Mouse (Mus musculus): ENCODE measurements around the gene Rps26.

Gene Rps26

DNA sequence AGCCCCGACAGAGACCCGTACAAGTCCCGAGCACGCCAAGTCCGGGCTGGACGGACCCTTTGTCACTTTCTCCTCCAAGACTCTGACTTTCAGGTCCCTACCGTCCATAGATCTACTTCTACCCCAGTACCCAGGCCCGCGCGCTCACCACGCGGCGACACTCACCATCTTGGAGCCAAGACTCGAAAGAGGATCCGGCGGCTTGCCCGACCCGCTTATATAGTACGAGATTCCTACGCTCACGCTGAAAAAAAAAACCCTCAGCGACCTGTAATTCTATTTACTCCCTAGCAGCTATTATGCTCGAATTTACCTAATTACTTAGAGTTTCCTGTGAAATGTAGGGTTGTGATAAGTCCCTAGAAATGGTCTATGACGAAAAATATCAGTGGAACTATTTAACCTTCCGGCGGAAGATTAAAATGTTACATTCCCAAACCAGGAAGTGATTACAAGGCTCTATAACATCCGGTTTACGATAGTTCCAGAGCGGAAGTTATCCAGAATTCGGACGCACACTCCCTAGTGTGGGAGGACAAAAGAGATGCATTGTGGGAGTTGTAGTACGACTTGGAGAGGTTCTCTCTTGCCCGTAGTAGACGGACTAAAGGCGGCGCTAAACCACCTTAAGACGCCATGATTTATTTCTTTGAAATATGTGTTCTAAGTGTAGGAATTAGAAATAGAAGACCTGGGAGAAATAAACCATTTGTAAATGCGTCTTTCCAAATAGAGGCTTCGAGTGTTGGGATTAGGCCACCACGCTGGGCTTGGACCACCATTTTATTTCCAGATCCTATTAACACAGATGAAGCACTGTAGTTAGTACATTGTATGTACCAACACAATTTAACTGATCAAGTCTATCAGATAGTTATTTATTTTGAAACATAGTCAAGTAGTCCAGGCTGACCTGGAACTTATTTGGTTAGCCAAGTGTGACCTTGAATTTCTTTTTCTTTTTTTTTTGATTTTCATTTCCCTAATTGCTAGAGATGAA lies at the start of gene Rps26:
Gene Rps26 (minus strand): TSS at position 437 of the 1,000 bp plus-strand sequence.
- peak; percentile 70 to 91 for DNase-seq

DNA sequence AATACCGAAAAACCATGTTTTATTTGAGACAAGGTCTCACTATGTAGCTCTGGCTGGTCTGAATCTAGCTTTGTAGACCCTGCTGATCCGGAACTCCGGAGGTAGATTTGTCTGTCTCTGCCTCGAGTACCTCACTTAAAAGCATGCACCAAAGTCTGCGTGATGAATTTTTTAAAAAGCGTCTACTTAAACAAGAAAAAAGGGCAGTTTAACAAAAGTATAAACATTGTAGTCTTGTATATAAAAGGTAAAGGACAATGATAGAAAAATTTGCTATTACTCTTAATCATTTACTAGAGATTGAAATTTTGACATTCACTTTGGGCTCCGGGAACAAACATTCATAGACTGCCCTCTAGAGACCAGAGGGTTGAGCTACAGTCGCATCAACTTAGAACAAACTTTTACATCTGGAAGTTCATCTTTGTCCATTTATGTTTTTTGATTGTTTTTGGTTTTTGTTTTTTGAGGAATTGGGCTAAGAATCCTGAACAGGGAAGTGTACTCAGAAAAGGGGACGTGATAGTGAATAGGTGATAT lies 48.0 kb upstream of the Rps26 start:
- no peak for DNase-seq

DNA sequence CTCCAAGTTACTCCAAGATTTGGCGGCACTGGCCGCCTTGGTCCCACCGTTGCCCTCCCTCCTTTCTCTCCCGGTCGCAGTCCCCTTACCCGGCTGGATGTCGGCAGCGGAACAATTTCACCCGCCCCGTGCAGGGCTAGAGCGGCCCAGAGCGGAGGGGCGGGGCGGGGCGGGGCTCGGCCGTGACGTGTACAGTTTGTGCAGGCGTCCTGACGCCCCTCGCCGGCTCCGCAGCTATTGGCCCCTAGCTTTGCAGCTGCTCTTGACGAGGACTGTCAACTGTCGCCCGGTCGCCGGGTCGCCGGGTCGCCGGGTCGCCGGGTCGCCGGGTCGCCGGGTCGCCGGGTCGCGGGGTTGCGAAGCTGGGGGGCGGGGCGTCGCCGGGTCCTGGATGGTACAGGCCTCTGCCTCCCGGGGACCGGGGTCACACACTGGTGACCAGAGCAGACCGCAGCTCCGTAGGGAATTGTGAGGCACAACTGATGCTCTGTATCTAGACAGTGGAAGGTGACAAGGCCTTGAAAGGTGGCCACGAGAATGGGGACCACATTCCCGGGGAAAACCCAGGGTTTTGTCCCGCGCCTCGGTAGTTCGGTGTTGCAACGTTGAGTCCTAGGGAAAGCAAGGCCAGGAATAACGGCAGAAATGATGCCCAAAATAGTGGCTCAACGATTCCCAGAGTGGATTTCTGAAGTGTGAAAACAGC lies 47.4 kb upstream of the Rps26 start, which contains the start of gene Suox:
Gene Suox (minus strand): TSS at position 311 of the 706 bp plus-strand sequence.
- peak; percentile 83 to 87 for DNase-seq

DNA sequence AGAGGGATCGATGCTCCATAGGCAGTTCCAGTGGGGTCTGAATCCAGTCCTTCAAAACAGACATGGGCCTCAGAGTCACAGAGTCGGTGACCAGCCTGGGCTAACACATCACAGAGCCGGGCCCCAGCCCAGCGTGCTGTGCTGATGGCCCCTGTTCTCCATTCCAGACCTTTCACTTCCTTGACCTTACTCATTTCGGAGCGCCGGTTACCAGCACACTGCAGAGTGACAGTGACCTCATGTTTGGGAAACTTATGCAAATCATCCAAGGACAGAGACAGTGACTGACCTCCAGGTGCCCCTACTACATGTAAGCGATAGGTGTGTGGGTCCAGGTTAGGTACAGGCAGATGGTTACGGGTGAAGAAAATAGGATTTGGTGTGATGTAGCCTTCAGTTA lies 44.6 kb upstream of the Rps26 start:
- no peak for DNase-seq

DNA sequence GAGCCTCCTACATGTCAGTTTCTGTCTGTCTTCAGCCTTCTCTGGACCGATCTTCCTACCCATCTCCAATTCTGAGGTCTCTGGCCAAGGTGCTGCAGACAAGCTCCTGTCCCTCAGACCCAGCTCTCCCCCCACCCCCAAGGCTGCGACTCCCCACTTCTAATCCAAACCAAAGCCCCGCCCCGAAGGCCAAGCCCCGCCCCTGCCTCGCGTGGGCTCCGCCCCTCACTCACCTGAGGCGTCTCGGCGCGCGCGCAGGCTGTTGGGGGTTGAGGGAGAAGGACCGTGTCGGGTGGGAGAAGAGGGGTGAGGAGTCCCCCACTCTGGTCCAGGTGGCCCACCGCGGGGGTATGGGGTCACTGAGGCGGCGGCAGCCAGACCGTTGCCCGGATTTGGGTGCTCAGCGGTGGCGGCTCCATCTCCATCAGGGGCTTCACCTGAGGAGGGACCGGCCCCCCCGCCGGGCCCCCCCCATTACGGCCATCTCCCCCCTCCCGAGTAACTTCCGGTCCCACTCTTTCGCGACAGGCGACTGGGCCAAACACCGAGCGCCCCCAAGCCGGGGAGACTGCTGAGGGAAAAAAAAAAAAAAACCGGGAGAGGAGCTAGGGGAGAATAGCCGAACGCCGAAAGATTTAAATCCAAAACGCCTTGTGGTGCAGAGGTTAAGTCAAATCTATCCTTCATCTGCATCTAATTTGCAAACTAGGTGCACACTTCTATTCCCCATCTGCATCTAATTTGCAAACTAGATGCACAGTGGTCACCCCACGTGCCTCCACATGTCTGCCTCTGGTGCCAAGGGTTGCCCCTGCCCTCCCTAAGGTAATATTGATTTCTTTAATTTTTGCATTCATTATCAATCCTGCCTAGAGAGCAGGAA lies 42.5 kb upstream of the Rps26 start:
- DNase-seq: peak; percentile 31 to 42

DNA sequence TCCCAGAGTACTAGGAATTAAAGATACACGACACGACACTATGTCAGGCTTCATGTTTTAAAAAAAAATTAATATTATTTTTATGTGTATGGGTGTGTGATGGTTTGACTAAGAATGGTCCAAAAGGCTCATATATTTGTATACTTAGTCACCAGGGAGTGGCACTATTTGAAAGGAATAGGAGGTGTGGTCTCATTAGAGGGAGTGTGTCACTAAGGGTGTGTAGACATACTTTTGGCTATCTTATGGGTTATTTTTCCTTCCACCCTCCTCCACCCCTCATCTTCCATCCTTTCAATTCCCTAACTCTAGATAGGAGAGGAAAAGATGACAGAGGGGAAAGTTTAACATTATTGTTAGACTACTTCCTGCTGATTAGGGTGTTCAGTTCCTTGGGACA lies 39.3 kb upstream of the Rps26 start:
- DNase-seq: no peak

DNA sequence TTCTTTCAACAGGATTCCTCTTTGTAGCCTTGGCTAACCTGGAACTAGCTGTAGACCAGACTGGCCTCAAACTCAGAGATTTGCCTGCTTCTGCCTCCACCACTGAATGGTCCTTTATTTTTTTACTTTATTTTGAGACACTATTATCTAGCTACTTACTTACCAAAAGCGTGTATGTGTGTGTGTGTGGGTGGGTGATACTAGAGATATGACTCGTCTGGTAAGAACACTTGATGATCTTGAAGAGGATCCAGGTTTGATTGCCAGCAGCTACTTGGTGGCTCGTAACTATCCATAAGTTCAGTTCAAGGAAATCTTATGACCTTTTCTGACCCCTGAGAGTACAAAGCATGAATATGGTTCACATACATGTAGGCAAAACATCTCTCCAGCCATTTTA lies 38.8 kb upstream of the Rps26 start:
- no peak for DNase-seq

DNA sequence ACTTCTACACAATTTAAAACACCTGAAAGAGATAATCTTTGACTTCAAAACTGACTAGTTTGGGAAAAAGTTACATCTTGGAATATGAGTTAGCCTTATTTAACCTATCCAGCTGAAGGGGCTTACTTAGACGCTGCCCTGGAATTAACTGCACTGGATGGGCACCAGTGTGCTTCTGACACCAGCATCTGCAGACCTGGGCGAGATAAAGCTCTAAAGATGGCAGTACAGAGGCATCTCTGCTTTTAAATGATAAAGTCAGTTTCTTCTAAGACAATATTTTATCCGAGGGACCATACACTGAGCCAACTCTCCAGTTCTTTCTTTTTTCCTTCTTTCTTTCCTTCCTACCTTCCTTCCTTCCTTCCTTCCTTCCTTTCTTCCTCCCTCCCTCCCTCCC lies 38.3 kb upstream of the Rps26 start:
- DNase-seq: no peak

DNA sequence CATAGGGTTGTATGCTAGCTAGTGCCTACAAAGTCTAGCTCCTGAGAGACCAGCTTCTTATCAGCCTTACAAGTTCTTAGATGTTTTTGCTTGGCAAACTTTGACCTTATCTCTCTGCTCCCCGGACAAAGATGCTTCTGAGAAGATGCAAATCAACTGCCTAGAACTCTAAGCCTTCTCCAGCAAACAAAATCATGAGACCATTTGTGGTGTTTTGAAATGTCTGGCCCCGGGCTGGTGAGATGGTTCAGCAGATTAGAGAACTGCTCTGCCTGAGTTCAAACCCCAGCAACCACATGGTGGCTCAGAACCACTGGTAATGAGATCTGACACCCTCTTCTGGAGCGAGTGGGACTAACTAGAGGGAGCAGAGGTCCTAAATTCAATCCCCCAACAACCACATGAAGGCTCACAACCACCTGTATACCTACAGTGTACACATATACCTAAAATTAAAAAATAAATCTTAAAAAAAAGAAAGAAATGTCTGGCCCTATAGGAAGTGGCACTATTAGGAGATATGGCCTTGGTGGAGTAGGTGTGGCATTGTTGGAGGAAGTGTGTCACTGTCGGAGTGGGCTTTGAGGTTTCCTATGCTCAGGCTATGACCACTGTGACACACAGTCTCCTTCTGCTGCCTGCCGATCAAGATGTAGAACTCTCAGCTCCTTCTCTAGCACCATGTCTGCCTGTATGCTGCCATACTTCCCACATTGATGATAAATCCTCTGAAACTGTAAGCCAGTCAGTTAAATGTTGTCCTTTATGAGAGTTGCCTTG lies 37.1 kb upstream of the Rps26 start:
- DNase-seq: no peak

DNA sequence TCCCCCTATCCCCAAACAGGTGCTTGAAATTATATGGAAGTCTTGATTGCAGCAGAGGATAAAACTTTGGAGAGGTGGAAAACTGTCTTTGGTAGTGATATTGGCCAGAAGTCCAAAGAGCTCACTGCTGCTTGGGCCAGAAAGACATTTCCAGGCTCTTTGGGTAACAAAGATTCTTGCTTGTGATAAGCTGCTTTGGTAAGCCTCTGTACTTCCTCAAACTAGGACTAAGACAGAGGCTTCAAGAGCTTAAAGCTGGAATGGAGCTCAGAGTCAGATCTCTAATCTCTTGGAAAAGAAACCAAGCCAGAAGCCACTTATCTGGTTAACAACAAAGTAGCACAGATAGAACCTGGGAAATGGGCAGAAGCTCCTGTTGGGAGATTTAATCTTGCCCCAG lies 35.9 kb upstream of the Rps26 start:
- no peak for DNase-seq

DNA sequence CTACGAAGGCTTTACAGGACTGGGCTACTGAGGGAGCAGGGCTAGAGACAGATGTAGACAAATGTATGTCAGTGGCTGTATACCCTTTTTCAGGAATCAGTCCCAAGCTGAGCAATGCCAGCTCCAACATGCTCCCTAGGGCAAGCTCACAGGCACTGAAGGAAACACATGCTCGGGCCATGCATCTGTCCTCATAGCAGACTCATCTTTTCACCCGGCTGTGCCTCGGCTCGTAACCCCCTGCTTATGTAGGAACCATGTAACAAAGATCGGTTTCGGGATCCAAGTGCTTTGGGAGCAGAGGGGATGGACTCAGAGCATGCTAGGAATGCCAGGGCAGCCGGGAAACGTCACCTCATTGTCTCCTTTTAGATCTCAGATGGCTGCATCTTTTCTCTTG lies 32.9 kb upstream of the Rps26 start:
- no peak for DNase-seq

DNA sequence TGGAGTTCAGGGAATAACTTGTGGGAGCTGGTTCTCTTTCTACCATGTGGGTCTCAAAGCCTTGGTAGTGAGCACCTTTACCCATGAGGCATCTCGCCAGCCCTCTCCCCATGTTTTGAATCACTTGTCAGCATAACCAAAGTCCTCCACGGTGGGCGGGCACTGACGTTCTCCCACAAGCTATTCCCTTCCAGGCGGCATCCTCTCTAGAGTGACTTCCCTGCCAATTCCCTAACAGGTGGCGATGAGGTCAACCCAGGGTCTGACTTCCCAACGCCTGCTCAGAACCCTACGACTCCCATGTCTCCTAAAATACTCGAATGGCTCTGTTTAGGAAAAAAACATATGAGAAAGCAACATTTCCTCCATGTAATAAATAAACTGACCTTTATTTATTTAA lies 31.3 kb upstream of the Rps26 start:
- DNase-seq: no peak

DNA sequence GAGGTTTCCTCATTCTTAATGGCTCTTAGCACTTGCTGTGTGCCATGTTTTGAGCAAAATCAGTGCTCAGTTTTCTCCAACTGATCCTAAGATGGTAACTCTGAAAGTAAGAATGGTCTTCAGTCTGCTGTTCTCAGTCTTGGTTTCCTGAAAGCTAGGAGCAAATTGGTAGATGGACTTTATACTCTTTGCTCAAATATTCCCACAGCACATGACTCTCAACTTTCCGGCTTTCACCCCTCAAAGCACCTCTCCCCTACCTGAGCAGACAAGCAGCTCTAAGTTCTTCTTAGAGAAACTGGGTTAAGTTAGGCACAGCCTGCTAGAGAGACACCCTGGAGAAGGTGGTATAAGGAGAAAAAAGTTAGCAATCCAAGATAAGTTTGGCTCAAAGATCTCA lies 30.2 kb upstream of the Rps26 start:
- DNase-seq: no peak

DNA sequence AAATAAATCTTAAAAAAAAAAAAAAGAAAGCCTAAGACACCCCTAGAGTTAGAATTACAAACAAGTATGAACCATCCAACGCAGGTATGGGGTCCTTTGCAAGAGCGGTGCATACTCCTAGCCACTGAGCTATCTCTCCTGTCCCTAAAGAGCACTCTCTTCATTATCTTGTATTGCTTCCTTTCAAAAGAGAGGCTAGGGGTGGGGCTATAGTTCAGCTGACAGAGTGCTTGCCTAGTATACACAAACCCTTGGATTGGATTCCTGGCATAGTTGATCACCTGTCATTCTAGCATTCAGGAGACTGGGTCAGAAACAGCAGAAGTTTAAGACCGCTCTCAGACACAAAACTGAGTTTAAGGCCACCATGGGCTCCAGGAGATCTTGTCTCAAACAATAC lies 28.7 kb upstream of the Rps26 start:
- no peak for DNase-seq

DNA sequence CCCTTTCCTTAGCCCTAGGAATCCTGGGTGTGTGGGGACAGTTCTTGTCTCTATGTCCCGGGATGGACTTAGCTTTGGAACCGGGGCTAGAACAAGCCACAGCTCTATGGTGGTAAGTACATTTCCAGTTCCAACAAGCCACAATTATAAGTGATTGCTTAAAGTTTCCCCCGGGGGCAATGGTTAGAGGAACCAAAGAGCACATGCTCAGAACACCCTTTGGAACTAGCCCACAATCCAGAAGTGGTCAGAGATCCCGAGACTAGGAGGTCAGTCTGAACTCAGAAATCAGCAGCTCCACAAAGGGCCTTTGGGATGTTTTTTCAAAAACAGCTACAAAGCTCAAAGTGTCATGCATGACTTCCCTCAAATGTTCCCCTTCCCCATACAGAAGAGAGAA lies 27.3 kb upstream of the Rps26 start:
- no peak for DNase-seq

DNA sequence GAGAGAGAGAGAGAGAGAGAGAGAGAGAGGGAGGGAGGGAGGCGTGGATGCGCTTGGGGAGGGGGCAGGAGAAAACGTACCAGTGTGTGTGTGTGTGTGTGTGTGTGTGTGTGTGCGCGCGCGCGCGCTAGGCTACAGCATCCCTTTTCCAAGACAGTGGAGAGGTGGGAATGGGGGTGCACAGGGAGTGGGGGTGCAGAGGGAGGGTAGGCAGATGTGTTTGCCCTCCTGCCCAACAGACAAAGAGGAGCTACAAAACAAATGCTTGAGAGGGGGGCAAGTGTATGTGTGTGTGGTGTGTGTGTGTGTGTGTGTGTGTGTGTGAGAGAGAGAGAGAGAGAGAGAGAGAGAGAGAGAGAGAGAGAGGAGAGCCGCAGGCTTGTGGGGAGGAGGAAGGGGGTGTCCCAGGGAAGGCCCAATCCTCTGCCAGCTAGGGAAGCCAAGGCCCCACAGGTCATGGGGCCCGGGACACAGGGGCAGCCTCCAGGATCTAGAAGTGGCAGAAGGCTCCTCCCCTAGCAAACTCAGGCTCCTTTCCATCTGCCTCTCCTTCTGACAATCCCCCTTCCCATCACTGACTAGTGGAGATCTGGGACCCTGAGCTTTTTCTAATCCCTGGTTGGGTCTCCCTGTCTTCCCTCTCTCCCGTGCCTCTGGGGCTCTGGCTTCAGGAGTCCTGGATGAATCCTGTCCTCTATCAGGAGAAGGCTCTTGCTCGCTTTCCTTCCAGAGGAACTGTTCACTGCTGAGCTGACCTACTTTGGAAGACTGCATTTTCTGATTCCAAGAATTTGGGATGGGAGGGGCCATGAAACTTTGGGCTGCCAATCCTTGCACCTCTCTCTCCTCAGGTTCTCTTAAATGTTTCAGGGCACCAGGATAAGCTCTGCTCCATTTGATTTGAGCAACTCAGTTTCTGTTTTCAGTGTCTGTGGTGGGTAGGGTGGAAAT lies 19.9 kb upstream of the Rps26 start:
- DNase-seq: no peak

DNA sequence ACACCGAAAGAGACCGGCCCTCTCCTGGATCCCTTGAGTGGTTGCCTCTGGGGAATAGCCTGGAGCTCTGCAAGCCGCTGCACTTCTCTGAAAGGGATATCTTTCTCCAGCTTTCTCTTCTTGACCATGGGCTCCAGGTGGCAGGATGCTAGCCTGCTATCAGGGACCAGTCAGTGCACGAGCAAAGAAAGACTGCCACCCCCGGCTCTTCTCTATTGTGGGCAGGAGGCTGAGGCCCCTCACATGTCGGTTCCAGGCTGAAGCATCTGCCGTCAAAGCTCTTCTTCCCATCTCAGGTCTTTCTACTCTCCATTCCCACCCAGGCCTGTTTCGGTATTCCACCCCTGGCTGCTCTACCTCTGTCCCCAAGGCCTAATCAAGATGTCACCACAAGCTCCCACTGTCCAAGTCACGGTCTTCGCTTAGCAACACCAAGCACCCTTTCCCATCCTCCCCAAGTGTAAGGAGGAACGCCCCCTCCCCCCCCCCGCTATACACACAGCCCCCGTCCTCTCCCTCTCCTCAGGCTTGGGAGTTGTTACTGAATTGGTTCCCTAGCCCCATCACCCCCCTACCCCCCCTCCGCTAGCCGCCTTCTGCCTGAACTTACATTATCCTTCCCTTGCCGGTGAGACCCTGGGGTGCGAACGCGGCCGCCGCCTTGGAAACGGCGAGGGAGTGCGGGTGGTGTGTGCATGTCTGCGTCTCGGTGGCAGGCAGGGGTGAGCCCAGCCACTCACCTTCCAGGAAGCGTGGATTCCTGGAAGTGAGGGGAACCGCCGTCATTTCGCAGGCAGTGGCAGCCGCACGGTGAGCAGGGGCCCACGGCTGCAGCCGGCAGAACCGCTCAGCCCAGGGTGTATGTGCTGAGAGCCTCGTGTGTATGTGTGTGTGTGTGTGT lies 18.8 kb upstream of the Rps26 start, which contains the start of gene Ikzf4:
Gene Ikzf4 (minus strand): TSS at position 881 of the 901 bp plus-strand sequence.
- peak; percentile 24 to 31 for DNase-seq

DNA sequence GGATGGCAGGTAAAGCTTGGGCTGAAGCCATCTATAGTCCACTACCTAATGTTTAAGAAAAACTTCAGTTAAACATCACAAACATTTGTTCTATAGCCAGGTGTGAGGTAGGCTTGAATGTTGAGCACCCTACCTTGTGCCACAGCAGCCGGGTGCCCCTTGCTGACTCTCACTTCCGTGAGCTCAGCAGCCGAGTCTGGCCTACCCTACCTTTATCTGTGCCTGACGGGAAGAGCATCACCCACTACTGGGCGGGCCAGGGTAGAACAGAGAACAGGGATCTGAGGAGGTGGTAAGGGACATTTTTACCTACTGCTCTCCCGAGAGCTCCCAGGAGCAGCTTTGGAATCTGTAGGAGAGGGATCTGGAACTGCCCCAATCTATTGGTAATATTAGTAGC lies 16.2 kb upstream of the Rps26 start:
- no peak for DNase-seq

DNA sequence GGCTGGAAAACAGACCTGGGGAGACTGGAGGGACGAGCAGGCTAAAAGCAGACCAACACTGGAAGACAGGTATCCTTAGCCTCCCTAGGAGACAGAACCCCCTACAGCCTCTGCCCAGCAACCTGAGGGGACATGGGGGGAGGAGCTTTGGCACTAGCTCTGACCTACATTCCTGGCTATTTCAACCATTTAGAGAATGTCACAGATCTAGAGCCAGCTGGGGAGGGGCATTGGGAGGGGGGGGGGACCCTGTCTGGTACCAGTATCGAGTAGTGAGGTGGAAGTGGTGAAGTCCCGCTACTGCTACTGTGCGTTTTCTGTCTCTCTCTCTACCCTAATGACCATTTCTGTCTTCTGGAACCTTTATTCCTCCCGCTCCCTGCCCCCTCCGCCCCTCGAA lies 15.3 kb upstream of the Rps26 start:
- no peak for DNase-seq
